Mouse (Mus musculus): Measurements from ENCODE around the gene Tmem132a.

DNA sequence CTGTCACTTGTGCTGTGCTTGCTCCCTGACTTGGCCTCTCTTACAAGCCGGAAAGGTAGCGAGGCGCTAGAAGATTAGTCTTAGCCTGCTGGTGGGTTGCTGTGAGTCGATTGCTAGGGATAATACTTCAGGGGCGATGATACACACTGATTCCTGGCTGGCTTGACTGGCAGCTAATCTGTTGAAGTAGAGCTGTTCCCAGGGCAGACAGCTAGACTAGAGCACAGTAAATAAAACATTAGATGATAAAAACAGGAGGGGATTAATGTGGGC, 35.9 kb upstream of the Tmem132a start:
- TF ChIP-seq CTCF (IDR thresholded peaks at IDR 0.05; ENCODE audit: low read depth, low read length) (no peak), POLR2A (IDR thresholded peaks at IDR 0.05; ENCODE audit: borderline replicate concordance, low read depth, low read length) (no peak)
